Mouse (Mus musculus): ENCODE data around the gene Atp2b1.
A peak's percentile ranks its signal among the peaks of the same experiment; 100 is the strongest.

Atp2b1 gene

DNA sequence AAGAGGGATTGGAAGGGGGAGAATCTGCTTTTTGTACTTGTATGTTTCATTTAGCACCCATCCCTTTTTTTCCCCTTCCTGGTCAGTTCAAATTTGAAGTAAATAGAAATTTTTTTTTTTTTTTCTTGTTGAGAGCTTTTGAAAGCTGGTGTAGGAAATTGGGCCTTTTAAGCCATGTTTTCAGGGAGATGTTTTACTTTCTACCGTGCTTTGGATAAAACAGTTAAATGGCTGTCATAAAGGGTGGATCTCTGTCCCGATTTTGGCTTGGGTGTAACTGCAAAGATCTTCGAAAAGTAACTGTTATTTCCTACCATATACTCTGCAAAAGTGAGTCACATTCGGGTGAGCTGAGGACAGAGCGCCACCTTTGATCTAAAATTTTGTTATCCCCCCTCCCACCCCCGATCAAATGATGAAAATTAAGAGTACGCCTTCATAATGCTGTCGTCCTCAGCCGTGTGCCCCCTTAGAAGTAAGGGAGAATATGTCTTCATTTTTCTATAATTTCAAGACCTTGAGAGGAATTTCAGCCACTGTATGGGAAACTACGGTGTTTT lies 2.7 kb downstream of the Atp2b1 start:
- DNase-seq: peak in 1 of 2 experiments; percentile 25

DNA sequence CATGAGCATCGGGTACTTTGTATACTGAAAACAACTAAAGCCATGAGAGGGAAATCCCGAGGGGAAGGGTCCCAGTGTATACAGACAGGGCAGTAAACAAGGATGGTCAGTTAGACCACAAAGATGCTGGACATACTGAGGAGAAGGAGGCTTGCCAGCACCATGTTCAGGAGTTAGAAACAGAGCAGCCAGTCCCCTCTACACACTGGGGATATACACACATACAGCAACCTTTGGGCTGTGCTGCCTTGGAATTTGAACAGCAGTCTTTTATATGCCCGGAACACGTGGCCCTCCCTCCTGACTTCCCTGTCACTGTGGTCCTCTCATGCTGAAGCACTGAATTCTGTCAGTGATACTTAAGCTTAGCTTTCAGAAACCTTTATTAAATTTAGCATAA lies 10.9 kb downstream of the Atp2b1 start:
- DNase-seq: no peak

DNA sequence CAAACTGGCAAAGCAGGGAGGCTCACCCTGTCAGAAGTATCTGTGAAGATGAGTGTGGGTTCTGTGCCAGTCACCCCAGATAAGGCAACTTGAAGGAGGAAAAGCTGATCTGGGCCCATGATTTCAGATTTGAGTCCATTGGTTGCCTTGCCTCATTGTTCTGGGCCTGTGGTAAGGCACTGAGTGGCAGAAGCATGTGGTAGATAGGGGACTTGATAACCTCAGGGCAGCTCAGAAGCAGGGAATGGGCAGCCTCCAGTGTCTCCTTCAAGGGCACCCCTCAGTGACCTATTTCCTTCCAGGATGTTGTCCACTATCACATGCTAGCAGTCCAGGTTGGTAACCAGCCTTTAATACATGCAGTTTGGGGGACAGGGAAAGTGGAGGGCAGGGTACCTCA lies 12.8 kb downstream of the Atp2b1 start:
- no peak for DNase-seq

DNA sequence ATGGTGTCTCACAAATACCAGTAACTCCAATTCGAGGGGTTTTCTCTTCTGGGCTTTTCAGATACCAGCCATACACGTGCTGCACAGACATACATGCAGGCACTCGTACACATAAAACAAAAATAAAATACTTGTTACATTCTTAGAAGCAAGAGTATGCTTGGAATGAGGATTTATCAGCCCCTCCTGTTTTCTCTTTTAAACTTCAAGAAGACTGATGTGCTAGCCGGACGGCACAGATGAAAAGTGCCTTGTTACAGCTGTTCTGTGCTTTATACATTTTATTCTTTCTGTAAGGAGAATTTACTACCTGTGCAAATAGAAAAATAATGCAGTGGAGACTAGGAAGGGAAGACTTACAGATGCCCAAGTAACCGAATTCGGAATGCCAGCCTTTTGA lies 15.2 kb downstream of the Atp2b1 start:
- no peak for DNase-seq

DNA sequence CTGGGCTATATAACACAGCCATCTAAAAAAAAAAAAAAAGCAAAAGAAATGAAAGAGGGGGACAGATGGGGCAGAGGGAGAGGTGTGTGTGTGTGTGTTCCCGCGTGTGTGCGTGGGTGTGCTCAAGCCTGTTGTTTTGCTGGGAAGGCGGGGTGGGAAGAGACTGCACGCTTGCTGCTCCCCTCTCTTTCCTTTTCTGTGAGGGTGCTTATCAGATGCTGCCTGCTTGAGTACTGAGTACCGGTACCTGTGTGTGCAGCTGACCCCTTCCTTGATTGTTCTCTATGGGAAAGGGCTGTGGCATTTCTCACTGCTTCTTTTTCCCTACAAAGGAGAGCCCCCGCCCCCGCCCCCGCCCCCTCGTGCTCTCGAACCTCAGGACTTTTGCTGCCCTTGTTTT lies 15.9 kb downstream of the Atp2b1 start:
- DNase-seq: no peak

DNA sequence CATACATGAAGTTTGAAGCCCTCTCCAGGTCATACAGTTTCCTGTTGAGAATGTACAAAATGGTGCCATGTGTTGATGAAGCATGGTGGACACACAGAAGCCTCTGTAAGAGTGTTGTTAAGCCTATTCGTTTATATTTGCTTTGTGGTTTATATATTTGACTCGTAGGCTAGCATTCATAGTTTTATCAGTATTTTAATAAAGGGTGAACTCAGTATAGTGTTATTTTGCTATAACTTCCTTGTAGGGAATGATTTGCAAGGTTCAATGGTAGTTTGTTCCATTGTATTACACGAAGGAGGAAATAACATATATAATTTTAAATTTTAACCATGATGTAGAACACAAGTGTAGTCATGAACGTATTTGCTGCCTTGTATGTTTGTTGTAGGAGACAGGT lies 25.9 kb downstream of the Atp2b1 start:
- no peak for DNase-seq

DNA sequence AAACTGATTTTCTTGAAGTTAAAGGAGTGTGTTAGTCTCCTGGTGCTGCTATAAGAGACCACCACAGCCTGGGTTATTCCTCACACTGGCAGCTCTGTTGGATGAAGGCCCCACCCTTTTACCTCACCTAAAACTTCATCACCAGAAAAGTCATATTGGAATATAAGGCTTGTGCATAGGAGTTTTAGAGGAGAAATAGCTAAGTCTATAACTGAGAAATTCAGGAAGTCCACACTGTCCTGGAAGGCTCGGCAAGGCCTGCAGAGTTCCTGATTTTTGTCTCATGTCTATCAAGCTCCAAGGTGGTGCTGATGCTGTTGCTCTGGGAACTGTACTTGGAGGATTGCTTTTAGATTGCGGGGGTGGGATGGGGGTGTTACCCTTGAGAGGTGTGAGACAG lies 26.6 kb downstream of the Atp2b1 start:
- no peak for DNase-seq

DNA sequence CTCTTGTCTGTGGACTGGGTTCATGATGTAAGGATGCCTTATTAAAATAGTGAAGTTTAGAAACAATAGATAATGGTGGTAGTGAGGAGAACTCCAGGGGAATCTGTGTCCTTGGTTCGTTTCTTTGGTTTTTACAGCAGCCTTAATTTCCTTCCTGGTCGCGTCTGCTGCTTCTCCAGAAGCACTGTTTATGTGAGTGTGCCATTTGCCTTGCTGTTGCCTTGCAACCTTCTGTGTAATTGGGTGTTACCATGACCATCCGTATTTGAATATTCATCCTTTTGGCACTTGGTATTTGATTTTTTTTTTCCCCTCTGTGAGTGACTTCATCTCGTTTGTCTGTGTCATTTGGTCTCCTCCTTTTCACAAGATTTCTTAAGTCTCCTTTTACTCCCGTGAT lies 27.8 kb downstream of the Atp2b1 start:
- DNase-seq: no peak

DNA sequence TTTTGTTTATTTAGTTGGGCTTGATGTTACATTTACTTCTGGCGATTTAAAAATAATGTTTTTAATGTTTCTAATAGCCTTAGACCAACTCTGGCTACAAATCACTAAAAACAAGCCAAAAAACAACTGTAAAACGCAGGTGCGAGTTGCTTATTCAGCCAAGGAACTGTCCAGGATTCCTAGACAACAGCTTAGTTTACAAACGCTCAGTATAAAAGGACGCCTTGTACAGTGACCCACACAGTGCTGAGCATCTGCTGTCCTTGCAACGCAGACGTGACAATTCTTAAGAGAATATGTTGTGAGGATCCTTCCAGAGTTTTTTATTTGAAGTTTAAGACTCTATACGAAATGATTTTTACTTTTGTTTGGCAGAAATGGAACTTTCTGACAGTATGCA lies 28.8 kb downstream of the Atp2b1 start:
- DNase-seq: no peak

DNA sequence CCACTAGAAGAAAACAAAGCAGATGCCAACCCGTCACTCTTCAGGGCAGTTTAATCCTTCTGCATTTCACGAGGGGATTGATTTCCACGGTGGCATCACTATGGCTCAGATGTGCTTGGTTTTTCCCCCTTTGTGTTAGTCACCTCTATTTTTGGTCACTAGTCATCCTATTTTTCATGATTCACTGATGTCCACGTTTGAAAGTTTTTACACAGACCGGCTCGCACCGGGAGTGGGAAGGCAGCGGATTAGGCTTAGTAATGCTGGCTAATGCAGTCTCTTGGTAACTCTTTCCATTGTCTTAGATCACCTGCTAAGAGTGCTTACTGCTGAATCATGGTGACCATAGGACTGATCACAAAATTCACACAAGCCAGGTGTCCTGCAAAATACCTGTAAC lies 29.7 kb downstream of the Atp2b1 start:
- DNase-seq: no peak

DNA sequence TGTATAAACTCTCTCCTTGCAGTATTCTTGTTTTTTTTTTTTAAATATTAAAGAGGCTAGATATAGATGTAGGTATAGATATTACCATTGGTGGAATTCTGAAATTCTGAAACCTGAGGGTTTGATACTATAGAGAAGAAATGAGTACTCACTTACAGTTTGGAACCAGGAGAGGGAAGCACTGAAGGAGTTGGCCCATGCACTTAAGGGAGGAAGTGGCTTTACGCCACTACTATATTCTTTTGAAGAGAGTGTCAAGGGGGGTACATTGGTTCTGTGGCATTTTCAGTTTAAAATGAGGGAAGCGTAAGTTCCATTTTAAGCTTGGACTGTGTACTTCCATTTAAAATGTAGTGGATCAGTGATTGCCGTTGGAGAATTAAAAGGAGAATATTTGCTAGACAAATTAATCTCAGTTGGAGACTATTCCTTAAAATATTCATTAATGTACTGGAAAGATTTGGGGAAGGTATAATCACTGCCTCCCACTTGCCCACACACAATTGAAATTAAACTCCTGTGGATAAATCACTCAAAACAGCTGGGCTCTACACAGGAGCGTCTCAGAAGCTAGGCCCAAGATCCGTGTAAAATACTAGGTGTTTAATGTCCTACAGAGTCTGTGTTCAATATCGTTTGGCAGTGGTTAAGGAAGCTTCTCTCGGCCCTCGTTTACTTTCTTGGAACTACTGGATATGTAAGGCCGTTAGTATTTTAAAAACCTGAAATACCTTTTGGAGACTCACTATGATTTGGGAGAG lies 32.0 kb downstream of the Atp2b1 start:
- no peak for DNase-seq

DNA sequence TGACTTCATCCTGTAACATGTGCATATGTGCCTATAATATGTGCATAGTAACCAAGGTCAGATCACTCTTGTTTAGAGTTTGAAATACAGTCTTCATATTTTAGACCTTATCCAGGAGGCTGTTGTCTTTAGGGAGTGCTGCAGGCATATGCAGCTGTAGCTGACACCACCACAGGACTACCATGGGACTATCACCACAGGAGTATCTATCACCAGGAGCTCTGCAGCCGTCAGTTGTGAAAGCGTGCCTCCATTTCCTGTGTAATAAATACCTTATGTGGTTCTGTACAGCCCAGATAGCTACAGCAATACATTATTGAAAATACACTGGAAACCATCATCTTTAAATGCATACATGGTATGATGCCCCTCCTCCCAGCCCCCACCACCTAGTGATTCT lies 33.0 kb downstream of the Atp2b1 start:
- no peak for DNase-seq

DNA sequence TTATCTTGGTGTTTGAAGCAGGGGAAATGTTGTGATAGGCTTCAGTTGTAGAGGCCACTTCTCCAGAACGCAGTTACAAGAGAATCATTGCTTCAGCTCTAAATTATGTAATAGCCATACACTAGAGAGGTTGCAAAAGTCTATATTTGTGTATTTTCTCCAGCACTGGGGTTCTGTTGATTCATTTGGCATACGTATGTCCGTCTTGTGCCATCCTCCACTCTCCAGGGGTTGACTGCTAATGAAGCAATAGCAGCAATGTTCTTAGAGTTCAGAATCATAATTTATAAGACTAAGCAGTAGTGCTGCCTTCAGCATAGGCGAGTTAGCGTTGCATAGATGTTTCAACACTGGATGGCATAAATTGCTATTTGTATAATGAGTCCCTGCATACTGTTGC lies 33.9 kb downstream of the Atp2b1 start:
- DNase-seq: no peak

DNA sequence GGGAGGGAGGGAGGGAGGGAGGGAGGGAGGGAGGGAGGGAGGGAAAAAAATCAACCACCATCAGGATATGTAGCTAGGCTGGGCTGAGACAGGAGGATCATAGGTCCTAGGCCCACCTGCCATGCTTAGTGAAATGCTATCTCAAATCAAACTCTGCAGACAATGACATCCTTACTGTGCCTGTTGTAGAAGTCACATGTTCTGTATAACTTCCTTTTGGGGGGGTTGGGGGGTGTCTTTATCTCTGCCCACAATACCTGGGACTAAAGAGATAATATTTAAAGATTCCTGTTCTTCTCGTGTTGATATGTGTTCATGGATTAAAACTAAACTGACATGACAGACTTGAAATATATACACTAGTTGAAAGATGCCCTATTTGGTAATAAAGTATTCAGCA lies 35.5 kb downstream of the Atp2b1 start:
- no peak for DNase-seq

DNA sequence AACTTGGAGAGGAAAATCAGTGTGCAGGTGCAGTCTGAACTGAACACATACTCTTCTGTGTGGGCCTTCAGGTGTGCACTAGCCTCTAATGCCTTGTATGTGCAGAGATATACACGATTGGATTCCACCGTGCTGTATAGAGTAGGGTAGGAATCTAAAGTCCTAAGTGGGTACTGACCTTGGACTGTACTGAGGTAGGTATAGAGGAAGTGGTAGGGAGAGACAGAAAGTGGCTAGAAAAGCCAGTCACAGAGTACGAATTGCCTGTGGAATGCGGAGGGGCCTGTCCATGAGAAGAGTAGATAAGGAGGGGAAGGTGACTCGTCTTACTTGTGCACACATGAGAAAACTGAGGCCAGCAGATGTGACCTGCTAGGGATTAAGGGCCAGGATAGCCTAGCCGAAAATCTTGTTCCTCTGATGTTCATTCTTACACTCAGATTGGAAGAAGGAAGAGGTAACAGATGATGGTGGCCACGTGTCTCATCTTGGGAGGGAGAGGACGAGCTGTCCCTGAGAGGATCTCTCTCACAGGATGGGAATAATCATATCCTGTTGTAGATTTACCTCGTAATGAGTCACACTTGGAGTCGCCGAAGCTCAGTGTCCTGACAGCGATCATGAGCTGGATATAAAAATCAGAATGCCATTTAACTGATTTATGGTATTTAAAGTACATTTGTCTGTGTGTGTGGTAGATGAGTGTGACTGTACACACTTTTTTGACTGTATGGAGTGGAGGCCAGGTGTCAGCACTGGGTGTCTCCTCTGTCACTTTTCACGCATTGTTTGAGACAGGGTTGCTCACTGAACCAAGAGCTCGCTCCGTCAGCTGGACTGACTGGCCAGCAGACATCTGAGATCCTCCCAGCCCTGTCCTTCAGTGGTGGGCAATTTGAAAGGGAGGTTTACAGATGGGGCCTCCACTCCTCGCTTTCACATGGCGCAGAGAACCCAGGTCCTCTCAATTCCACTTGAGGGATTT lies 37.4 kb downstream of the Atp2b1 start:
- DNase-seq: no peak

DNA sequence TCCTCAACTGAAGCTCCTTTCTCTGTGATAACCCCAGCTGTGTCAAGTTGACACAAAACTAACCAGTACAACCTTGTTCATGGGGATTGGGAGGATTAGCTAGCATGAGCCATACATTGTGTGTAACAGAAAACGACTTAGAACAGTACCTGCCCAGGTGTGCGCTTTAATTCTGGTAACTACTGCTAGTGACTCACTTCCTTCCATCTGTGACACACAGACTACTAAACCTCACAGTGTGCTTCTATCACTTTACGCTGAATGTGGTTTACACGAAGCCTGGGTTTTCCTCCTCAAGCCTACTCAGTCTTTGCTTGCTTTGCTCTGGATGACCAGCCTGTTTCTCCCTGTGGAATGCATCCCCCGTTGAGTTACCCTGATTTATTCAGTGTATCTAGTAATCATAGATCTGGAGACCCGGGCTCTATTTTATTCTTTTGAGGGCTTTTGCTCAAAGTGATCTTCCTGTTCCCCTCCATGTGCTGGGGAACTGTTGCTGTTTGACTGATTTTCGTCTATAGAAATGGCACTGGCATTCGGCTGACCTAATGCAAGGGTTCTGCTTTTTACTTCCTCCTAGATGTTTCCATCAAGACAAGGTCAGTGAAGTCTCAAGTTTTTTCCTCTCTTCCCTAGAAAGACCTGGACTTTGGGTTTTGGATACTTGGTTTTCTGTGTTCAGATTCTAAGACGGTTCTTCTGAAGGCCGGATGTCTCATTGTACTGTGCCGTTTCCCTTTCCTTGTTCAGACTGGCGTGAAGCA lies 40.2 kb downstream of the Atp2b1 start:
- DNase-seq: no peak

DNA sequence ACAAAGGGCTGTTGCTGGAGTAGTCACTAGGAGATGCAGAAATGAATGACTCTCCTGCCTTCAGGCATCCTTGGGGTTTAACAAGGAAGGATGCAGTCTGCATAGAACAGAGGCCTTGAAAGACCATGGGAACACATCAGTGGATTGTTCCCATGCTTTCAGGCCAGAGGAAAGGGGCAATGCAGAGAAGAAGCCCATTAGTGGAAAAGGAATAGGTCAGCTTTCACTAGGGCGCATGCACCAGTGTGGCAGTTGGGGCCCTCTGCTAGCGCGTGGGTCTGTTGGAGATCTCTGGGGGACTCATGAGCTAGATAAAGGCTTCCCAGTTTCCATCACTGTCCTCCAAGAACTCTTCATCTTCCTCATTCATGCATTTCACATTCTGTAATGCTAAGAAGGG lies 41.9 kb downstream of the Atp2b1 start:
- no peak for DNase-seq

DNA sequence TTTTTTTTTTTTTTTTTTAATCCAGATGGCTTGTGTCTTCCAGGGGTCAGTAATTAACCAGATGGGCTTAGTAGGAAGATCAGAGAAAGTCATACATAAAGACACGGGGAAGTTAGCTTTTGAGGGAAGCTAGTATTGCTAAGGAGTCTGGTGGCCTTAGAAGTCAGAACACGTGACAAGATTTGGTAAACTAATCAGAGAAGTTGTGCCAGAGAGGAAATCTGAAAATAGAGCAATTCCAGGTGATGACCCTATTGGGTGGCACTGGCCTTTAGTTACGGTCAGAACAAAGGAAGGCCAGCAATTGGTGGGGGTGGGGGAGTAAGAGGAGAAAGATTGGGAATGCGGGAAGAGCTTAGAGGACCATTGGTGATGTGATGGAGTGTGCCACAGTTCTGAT lies 44.5 kb downstream of the Atp2b1 start:
- DNase-seq: no peak

DNA sequence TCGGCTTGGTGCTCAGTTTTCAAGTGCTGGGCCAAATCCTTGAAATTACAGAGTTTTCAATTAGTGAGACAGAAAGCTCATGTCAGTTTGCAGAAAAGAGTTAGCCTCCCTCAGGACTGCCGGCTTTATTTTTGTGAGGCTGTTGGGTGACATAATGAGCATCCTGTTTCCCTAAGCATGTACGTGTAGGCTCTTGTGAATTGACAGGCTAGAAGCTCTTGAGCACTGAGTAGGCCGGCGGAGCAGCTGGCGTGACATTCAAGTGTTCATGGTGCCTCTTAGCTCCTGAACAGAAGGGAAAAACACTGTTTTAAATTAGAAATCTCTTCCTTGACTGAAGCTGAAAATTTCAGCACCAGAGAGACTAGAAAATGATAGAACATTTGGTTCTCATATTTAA lies 45.2 kb downstream of the Atp2b1 start:
- no peak for DNase-seq

DNA sequence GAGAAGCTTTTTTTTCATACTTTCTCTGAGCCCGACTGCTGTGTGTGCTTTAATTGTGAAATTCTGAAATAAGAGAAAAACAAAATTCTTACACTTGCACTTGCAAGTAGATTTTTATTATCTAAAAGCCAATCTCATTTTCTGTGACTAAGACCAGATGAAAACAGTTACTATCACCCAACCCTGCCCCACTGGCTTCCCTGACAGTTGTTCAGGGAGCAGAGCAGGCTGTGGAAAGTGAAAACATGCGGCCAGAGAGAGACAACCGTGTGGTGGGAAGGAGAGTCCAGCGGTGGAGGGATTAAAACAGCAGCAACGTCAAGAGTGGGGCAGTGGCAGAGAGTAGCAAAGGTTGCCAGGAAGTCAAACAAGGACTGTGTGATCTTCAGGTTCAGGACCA lies 46.7 kb downstream of the Atp2b1 start:
- no peak for DNase-seq

DNA sequence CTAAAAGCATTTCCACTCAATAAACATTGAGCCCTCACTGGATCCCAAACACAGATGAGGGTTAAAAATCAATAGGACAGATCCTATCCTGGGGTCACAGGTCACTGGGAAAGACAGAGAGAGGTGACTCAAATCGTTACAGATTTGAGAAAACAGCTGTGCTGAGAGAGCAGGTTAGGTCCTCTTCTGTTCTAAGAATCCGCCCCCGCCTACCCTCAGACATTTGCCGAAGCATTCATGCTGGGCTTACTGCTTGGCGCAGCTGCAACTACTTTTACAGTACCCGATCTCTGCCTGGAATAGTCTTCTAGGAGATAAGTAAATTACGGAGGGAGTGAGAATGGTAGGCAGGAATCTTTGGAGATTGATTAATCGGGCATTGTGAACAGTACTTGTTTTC lies 47.9 kb downstream of the Atp2b1 start:
- DNase-seq: no peak

DNA sequence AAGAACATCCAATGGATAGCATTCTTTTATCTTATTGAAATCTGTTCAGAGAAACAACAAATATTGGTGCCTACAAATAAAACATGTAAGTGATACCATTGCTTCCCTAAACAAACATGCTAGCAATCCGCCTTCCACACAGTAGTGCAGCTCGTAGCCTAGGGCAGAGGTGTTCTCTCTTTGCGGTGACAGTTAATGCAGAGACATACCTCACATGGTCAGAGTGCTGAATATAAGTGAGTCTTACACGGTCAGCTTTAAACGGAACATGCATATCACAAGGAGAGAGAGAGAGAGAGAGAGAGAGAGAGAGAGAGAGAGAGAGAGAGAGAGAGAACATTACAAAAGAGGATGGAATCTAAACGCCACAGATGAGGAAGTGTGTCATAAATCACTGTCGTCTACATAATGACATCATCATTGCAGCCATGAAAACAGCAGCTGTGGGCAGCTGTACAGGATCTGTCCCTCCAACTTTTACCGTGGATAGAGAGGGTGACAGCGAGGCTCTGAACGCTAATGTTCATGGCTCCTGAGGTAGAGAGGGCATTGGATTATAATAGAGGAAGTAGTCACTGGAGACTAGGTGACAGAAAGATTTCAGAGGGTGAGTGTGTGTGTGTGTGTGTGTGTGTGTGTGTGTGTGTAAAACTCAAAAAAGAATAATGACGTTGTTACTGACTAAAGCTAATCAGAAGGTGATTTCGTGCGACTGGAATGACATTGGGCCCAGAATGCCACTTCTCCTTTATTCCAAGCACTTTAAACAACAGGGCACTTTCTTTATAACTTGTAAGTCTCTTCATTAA lies 52.4 kb downstream of the Atp2b1 start:
- no peak for DNase-seq
